Mouse (Mus musculus) heart, adult 2 months (tissue): Measurements from ENCODE around the gene Stk39. TPM values are rescaled to one million over a fixed set of nuclear protein-coding genes. Genes with fewer than 3 reads are reported as not detected.

Experiments used
- DNase-seq, 2 experiments: peaks; one replicate each; pipeline ENCODE4 v3.0.0; 2021
- H3K27ac ChIP-seq: fragments of 200-600 bp; 2 replicates; pipeline ENCODE4 v1.8.1; 2022
- H3K27me3 ChIP-seq: fragments of 200-500 bp; 2 replicates; pipeline ENCODE4 v1.6.1; 2012; ENCODE audit warnings: mild to moderate bottlenecking, low read length, inconsistent platforms, mixed read lengths; ENCODE audit not compliant: control insufficient read depth, insufficient read depth
- H3K36me3 ChIP-seq: fragments of 200-500 bp; 2 replicates; pipeline ENCODE4 v1.6.1; 2012; ENCODE audit warnings: low read length, inconsistent platforms; ENCODE audit not compliant: control insufficient read depth, insufficient read depth
- H3K4me1 ChIP-seq: fragments of 200-500 bp; 2 replicates; pipeline ENCODE4 v1.6.1; 2011; ENCODE audit warnings: low read length; ENCODE audit not compliant: control insufficient read depth, insufficient read depth
- H3K4me3 ChIP-seq: fragments of 200-600 bp; 2 replicates; pipeline ENCODE4 v1.8.1; 2022
- H3K79me2 ChIP-seq: fragments of 200-500 bp; replicated peaks from 2 replicates; pipeline ENCODE4 v1.6.1; 2012; ENCODE audit warnings: mild to moderate bottlenecking, inconsistent platforms, low read length, moderate library complexity, mixed read lengths; ENCODE audit not compliant: control insufficient read depth, insufficient read depth
- H3K9ac ChIP-seq: fragments of 200-500 bp; 2 replicates; pipeline ENCODE4 v1.6.1; 2012; ENCODE audit warnings: low read depth, mild to moderate bottlenecking, control low read depth, inconsistent platforms, low read length, mixed read lengths
- CTCF ChIP-seq: fragments of 200-600 bp; IDR thresholded peaks from 2 replicates; pipeline ENCODE4 v1.8.1; 2022; ENCODE audit warnings: antibody characterized with exemption, mild to moderate bottlenecking, moderate library complexity
- EP300 ChIP-seq: fragments of 200-500 bp; IDR thresholded peaks from 2 replicates; pipeline ENCODE4 v1.6.1; 2011; ENCODE audit warnings: low read depth, low read length, control low read depth; ENCODE audit not compliant: insufficient read depth
- POLR2A ChIP-seq: fragments of 200-500 bp; IDR thresholded peaks from 2 replicates; pipeline ENCODE4 v1.6.1; 2011; ENCODE audit warnings: mild to moderate bottlenecking, low read depth, low read length, control low read depth; ENCODE audit not compliant: insufficient read depth
- WGBS: fragments of 180-500 bp; shearing (Covaris S2); methylation state at CpG from one replicate; pipeline ENCODE4 v1.1.7; 2018; 5-methylcytosine and 5-hydroxymethylcytosine counted together
- intact Hi-C: fragments of 180-260 bp; cut with DNase I; formaldehyde crosslinking; loops from one replicate; pipeline ENCODE4 v1.15.1; 2025
- polyA plus RNA-seq: library from polyadenylated mRNA; depleted of rRNA; stranded (reverse); fragments of >200 nt; gene quantifications from 2 replicates; pipeline ENCODE4 v1.2.3, GENCODE M21; 2012
- total RNA-seq, 2 experiments: library from RNA; stranded (reverse); gene quantifications; 2 replicates each; pipeline ENCODE4 v1.2.3; 2021

Gene Stk39
- total and polyA plus RNA-seq, 3 experiments = 34.2 to 85.2 (median 80.9) TPM

DNA sequence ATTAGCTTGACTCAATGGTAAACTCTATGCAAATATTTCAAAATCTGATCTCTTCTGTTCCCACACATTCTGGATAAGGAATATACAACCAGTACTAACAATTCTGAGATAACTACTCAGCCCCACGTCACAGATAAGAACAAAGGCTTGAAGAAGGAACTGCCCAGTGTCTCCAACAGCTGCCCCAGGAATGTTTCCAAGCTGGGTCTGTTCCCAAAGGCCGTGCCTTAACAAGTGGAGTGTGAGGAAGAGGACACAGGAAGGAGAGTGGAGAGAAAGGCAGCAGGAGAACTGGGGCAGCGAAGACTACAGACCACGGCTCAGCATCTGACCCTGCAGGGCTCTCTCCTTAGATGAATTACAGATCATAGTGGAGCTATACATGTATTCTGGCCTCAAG is 39.2 kb downstream of the Stk39 start:
- H3K27me3 ChIP-seq = no peaks in the 10 kb centered on the region
- no peak for TF ChIP-seq POLR2A
- no peak for TF ChIP-seq CTCF
- no peak for TF ChIP-seq EP300
- no peaks in the 10 kb centered on the region for H3K79me2 ChIP-seq
- peak overlapping the region; percentile 45 for H3K27ac ChIP-seq
- intact Hi-C loops = no loop called here
- H3K4me3 ChIP-seq = no peak overlapping the region
- peaks cover 18% of the 10 kb centered on the region for H3K4me1 ChIP-seq
- no peak overlapping the region for H3K9ac ChIP-seq
- WGBS = 26% methylated on average over 4 of the region's 4 CpGs
- peak; percentile 49 to 64 for DNase-seq
- H3K36me3 ChIP-seq = peaks cover 4% of the 10 kb centered on the region

DNA sequence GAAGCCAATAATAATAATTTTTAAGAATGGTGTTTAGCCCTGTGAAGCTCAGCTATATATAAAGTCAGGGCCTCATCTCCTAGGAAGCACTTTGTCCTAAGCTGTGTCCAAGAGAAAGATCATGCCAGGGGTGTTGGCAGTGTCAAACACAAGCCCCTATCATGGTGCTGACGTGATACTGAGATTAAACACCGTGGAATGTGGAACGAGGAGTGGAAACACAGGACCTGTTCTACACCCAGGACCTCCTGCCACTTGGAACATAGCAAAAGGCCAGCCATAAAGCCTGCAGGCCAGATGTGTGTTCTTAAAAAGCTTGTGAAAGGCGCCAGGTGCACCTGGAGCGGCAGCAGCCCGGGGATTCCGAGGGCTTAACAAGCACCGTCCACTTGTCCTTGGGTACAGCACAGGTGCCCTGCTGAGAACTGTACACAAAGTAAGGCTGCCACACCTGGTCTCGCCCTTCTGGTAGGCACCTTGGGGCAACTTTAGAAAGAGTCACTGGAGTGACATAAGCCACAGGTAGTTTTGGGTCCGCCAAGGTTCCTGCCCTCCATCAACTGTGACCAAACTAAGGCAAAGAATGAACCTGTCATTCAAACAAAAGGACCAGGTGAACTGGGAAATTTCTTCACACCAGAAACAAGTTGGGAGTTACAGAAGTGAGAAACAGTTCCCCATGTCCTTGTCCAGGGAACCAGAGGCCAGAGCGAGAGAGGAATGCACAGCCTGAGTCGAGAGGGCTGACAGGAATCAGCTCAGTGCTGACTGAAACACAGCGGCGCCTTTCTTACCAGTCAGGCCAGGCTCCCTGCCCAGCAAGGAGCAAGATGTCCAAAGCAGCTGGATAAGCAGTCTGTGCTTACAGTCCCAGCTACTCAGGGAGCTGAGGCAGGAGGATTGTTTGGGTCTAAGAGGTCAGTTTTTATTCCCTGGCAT is 40.8 kb downstream of the Stk39 start:
- Histone ChIP-seq H3K27me3 (no peaks in the 10 kb centered on the region), H3K4me3 (no peak overlapping the region), H3K27ac (peak overlapping the region; percentile 79), H3K79me2 (no peaks in the 10 kb centered on the region), H3K4me1 (peaks cover 15% of the 10 kb centered on the region), H3K36me3 (peaks cover 4% of the 10 kb centered on the region), H3K9ac (no peak overlapping the region)
- intact Hi-C loops = loop anchor here (1.0 kb wide), 1 partner anchor 53 kb away; no protein-coding TSS in a partner anchor
- peak in 1 of 2 experiments; percentile 76 for DNase-seq
- WGBS = 55% methylated on average over 14 of the region's 14 CpGs
- TF ChIP-seq CTCF = no peak
- 0 out of 2 replicates have a peak, but pooled peaks have one; percentile 23 for TF ChIP-seq POLR2A
- peak; percentile 99 for TF ChIP-seq EP300

DNA sequence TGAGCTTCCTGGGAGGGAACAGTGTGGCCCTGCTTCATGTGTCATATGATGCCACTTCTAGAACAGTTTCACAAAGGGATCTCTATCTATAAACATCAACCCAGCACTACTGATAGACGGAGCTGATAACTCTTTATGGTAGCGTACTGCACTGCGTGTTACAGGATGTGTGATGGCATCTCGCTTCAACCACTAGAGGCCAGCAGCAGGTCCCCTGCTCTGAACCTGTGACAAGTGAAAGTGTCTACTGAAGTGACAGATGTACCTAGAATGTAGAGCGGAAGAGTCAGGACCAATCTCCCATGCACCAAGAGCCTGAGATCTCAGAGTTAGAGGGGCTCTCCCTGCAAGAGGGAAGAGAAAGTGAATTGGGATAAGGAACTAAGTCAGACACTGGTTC is 41.6 kb downstream of the Stk39 start:
- H3K9ac ChIP-seq = no peak overlapping the region
- TF ChIP-seq CTCF (peak; percentile 81), POLR2A (no peak), EP300 (peak; percentile 64; the same call in 1 of the 2 replicates)

DNA sequence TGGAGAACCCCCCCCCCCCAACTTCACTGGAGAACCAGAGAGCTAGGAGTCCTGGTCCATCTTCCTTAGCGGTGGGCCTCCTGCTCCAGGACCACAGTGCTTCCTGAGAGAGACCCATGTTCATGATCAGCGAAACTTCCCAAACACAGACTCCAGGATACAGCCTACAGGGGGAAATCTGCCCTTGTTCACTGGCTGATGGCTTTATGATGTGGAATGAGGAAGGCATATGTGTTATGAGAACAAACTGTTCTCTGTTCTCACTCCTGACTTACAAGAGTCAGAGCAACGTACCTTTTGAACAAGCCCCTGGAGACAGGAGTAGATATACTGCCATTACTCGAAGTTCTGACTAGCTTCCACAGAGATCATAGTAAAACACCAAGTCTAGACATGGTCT is 42.6 kb downstream of the Stk39 start:
- WGBS = 77% methylated on average over 4 of the region's 4 CpGs
- Histone ChIP-seq H3K4me1 (peaks cover 9% of the 10 kb centered on the region), H3K27ac (no peak overlapping the region), H3K27me3 (no peaks in the 10 kb centered on the region), H3K36me3 (no peaks in the 10 kb centered on the region; the same call in 1 of the 2 replicates), H3K9ac (no peak overlapping the region), H3K4me3 (no peak overlapping the region), H3K79me2 (no peaks in the 10 kb centered on the region)
- TF ChIP-seq POLR2A (no peak), CTCF (no peak), EP300 (no peak)
- intact Hi-C loops = no loop called here
- DNase-seq = no peak

More for the DNA sequence above, 41.6 kb downstream of the Stk39 start:
- H3K27me3 ChIP-seq = no peaks in the 10 kb centered on the region
- intact Hi-C loops = loop anchor here (1.0 kb wide), 1 partner anchor 38 kb away; no protein-coding TSS in a partner anchor
- no peaks in the 10 kb centered on the region for H3K79me2 ChIP-seq
- peak overlapping the region; percentile 65 for H3K27ac ChIP-seq
- no peak overlapping the region for H3K4me3 ChIP-seq
- DNase-seq = peak; percentile 42 to 52
- WGBS = 51% methylated on average over 5 of the region's 5 CpGs
- H3K36me3 ChIP-seq = peaks cover 2% of the 10 kb centered on the region
- peaks cover 11% of the 10 kb centered on the region for H3K4me1 ChIP-seq

DNA sequence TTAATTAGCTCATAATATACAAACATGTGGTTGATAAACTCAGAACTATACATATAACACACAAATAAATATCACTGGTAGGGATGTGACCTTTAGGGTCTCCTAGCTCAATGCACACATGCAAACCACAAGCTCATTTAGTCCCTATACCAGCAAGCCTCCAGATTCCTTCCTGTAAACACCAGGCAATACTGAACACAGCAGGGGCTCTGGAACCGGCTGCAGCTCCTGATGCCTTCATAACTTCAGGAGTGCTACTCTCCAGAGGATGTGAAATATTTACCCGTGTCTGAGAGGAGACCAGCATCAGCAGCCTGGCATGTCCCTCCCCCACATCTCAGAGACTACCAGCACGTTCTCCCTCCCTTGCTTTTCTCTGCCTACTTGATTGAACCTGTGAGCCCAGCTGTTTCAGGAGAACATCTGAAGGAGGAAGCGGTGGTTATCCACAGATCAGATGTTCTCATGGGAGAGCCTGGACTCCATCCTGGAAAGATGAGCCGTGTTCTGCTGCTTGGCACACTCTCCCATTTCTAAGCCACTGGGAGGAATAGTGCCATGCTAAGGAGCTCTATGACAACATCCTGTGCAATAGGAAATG is 45.0 kb downstream of the Stk39 start:
- Histone ChIP-seq H3K9ac (no peak overlapping the region), H3K27ac (no peak overlapping the region), H3K4me1 (peaks cover 1% of the 10 kb centered on the region; the same call in 1 of the 2 replicates), H3K79me2 (no peaks in the 10 kb centered on the region; the same call in 1 of the 2 replicates), H3K27me3 (no peaks in the 10 kb centered on the region), H3K4me3 (no peak overlapping the region), H3K36me3 (no peaks in the 10 kb centered on the region; the same call in 1 of the 2 replicates)
- TF ChIP-seq EP300 (no peak), POLR2A (no peak), CTCF (no peak)
- 53% methylated on average over 5 of the region's 5 CpGs for WGBS
- no peak for DNase-seq
- intact Hi-C loops = no loop called here
